Mouse (Mus musculus) MEL (cell line): ENCODE results near the gene Zfp260. TPM values are rescaled to one million over a fixed set of nuclear protein-coding genes. Genes with fewer than 3 reads are reported as not detected.

Source experiments
- DNase-seq: peaks from one replicate; pipeline ENCODE4 v3.0.0; 2011; ENCODE audit warnings: low read depth, low spot score
- H3K27ac ChIP-seq: 2 replicates; pipeline ENCODE4 v1.5.1; 2012; ENCODE audit warnings: low read depth, mild to moderate bottlenecking, control low read depth, low read length, moderate library complexity; ENCODE audit not compliant: control insufficient read depth
- H3K27me3 ChIP-seq, 2 experiments: fragments of 150-350 bp in 1 of 2; sonication (generic) in 1 of 2; 2 replicates each; pipeline ENCODE4 v1.6.1; 2012; ENCODE audit warnings: low read length in 2 of 2, mild to moderate bottlenecking in 2 of 2, improper control_type of control experiment in 1 of 2, moderate library complexity in 1 of 2; ENCODE audit not compliant: insufficient read depth in 2 of 2, control insufficient read depth in 1 of 2
- H3K36me3 ChIP-seq, 2 experiments: 2 replicates each; pipeline ENCODE4 v1.6.1; 2012 to 2014; ENCODE audit warnings: low read length in 2 of 2, improper control_type of control experiment in 1 of 2, inconsistent platforms in 1 of 2, mild to moderate bottlenecking in 1 of 2; ENCODE audit not compliant: insufficient read depth in 2 of 2, control insufficient read depth in 1 of 2
- H3K4me1 ChIP-seq, 2 experiments: fragments of 150-350 bp in 1 of 2; sonication (generic) in 1 of 2; 2 replicates each; pipeline ENCODE4 v1.6.1; 2012; ENCODE audit warnings: low read length in 2 of 2, improper control_type of control experiment in 1 of 2, mild to moderate bottlenecking in 1 of 2; ENCODE audit not compliant: insufficient read depth in 2 of 2, control insufficient read depth in 1 of 2
- H3K4me3 ChIP-seq, 2 experiments: fragments of 150-350 bp in 1 of 2; sonication (generic) in 1 of 2; 2 replicates each; pipeline ENCODE4 v1.5.1; 2012; ENCODE audit warnings: low read depth in 2 of 2, low read length in 2 of 2, mild to moderate bottlenecking in 2 of 2, moderate library complexity in 2 of 2, control low read depth in 1 of 2, improper control_type of control experiment in 1 of 2; ENCODE audit not compliant: control insufficient read depth in 1 of 2, insufficient read depth in 1 of 2
- H3K79me2 ChIP-seq: 2 replicates; pipeline ENCODE4 v1.6.1; 2012; ENCODE audit warnings: mild to moderate bottlenecking, low read length, moderate library complexity; ENCODE audit not compliant: control insufficient read depth, poor library complexity, insufficient read depth
- H3K9ac ChIP-seq: 2 replicates; pipeline ENCODE4 v1.6.1; 2012; ENCODE audit warnings: low read depth, mild to moderate bottlenecking, control low read depth, low read length, moderate library complexity; ENCODE audit not compliant: control insufficient read depth, poor library complexity, severe bottlenecking
- H3K9me3 ChIP-seq: fragments of 150-350 bp; sonication (generic); replicated peaks from 2 replicates; pipeline ENCODE4 v1.6.1; 2012; ENCODE audit warnings: mild to moderate bottlenecking, low read length, improper control_type of control experiment, moderate library complexity; ENCODE audit not compliant: insufficient read depth
- CHD1 ChIP-seq: IDR thresholded peaks from 2 replicates; pipeline ENCODE4 v1.6.1; 2012; ENCODE audit warnings: low read depth, mild to moderate bottlenecking, inconsistent platforms, low read length, improper control_type of control experiment
- CHD2 ChIP-seq: IDR thresholded peaks from 2 replicates; pipeline ENCODE4 v1.6.1; 2011; ENCODE audit warnings: low read length, improper control_type of control experiment
- CTCF ChIP-seq, 3 experiments: IDR thresholded peaks in 2 of 3; conservative IDR thresholded peaks in 1 of 3; 2 replicates each; pipeline ENCODE4 v1.5.1; 2011 to 2012; ENCODE audit warnings: low read length in 3 of 3, low read depth in 2 of 3, mild to moderate bottlenecking in 2 of 3, improper control_type of control experiment in 1 of 3, inconsistent platforms in 1 of 3, mixed read lengths in 1 of 3, moderate library complexity in 1 of 3; ENCODE audit not compliant: control insufficient read depth in 1 of 3, insufficient read depth in 1 of 3, poor library complexity in 1 of 3, severe bottlenecking in 1 of 3
- E2F4 ChIP-seq: IDR thresholded peaks from 2 replicates; pipeline ENCODE4 v1.6.1; 2011; ENCODE audit warnings: low read depth, low read length, improper control_type of control experiment, borderline replicate concordance
- ELF1 ChIP-seq: IDR thresholded peaks from 2 replicates; pipeline ENCODE4 v1.6.1; 2014; ENCODE audit warnings: low read depth, mild to moderate bottlenecking, inconsistent platforms, low read length, improper control_type of control experiment, moderate library complexity
- EP300 ChIP-seq, 2 experiments: IDR thresholded peaks; 2 replicates each; pipeline ENCODE4 v1.6.1; 2011; ENCODE audit warnings: improper control_type of control experiment in 2 of 2, low read length in 2 of 2, low read depth in 1 of 2, mild to moderate bottlenecking in 1 of 2
- GATA1 ChIP-seq: IDR thresholded peaks from 2 replicates; pipeline ENCODE4 v1.6.1; 2011; ENCODE audit warnings: low read depth, low read length, improper control_type of control experiment
- HCFC1 ChIP-seq: IDR thresholded peaks from 2 replicates; pipeline ENCODE4 v1.6.1; 2012; ENCODE audit warnings: low read depth, mild to moderate bottlenecking, inconsistent platforms, low read length, improper control_type of control experiment, moderate library complexity
- MAFK ChIP-seq: IDR thresholded peaks from 2 replicates; pipeline ENCODE4 v1.6.1; 2011; ENCODE audit warnings: low read depth, mild to moderate bottlenecking, low read length, improper control_type of control experiment, borderline replicate concordance
- MAX ChIP-seq: IDR thresholded peaks from 2 replicates; pipeline ENCODE4 v1.6.1; 2011; ENCODE audit warnings: low read length, improper control_type of control experiment
- MAZ ChIP-seq: IDR thresholded peaks from 2 replicates; pipeline ENCODE4 v1.6.1; 2012; ENCODE audit warnings: low read depth, mild to moderate bottlenecking, inconsistent platforms, low read length, improper control_type of control experiment
- MEF2A ChIP-seq: IDR thresholded peaks from 2 replicates; pipeline ENCODE4 v1.6.1; 2014; ENCODE audit warnings: low read depth, mild to moderate bottlenecking, inconsistent platforms, low read length, improper control_type of control experiment; ENCODE audit not compliant: poor library complexity, insufficient replicate concordance, severe bottlenecking; ENCODE audit errors: extremely low read depth
- MXI1 ChIP-seq: IDR thresholded peaks from 2 replicates; pipeline ENCODE4 v1.6.1; 2011; ENCODE audit warnings: mild to moderate bottlenecking, low read depth, low read length, improper control_type of control experiment
- NELFE ChIP-seq: IDR thresholded peaks from 2 replicates; pipeline ENCODE4 v1.6.1; 2011; ENCODE audit warnings: low read depth, low read length, improper control_type of control experiment
- NRF1 ChIP-seq: IDR thresholded peaks from 2 replicates; pipeline ENCODE4 v1.6.1; 2014; ENCODE audit warnings: low read depth, mild to moderate bottlenecking, inconsistent platforms, low read length, improper control_type of control experiment, moderate library complexity; ENCODE audit not compliant: poor library complexity, insufficient read depth, severe bottlenecking
- POLR2A ChIP-seq, 2 experiments: IDR thresholded peaks; 2 replicates each; pipeline ENCODE4 v1.6.1; 2011 to 2012; ENCODE audit warnings: low read length in 2 of 2, mild to moderate bottlenecking in 2 of 2, control low read depth in 1 of 2, improper control_type of control experiment in 1 of 2, low read depth in 1 of 2, moderate library complexity in 1 of 2; ENCODE audit not compliant: control insufficient read depth in 1 of 2, insufficient read depth in 1 of 2, poor library complexity in 1 of 2
- POLR2AphosphoS2 ChIP-seq: IDR thresholded peaks from 2 replicates; pipeline ENCODE4 v1.6.1; 2011; ENCODE audit warnings: low read length, improper control_type of control experiment
- RAD21 ChIP-seq: IDR thresholded peaks from 2 replicates; pipeline ENCODE4 v1.6.1; 2011; ENCODE audit warnings: mild to moderate bottlenecking, low read depth, low read length, improper control_type of control experiment
- RCOR1 ChIP-seq: IDR thresholded peaks from 2 replicates; pipeline ENCODE4 v1.6.1; 2012; ENCODE audit warnings: low read depth, mild to moderate bottlenecking, inconsistent platforms, low read length, improper control_type of control experiment
- SIN3A ChIP-seq: IDR thresholded peaks from 2 replicates; pipeline ENCODE4 v1.6.1; 2012; ENCODE audit warnings: low read length, improper control_type of control experiment, inconsistent platforms
- SMC3 ChIP-seq: IDR thresholded peaks from 2 replicates; pipeline ENCODE4 v1.6.1; 2011; ENCODE audit warnings: low read depth, low read length, improper control_type of control experiment
- TAL1 ChIP-seq: IDR thresholded peaks from 2 replicates; pipeline ENCODE4 v1.6.1; 2012; ENCODE audit warnings: mild to moderate bottlenecking, inconsistent platforms, low read length, moderate library complexity, mixed read lengths
- TBP ChIP-seq: IDR thresholded peaks from 2 replicates; pipeline ENCODE4 v1.8.0; 2011; ENCODE audit warnings: low read depth, low read length, improper control_type of control experiment
- UBTF ChIP-seq: IDR thresholded peaks from 2 replicates; pipeline ENCODE4 v1.6.1; 2012; ENCODE audit warnings: low read depth, mild to moderate bottlenecking, inconsistent platforms, low read length, improper control_type of control experiment, moderate library complexity, borderline replicate concordance; ENCODE audit not compliant: insufficient read depth
- USF1 ChIP-seq: IDR thresholded peaks from 2 replicates; pipeline ENCODE4 v1.6.1; 2014; ENCODE audit warnings: low read depth, mild to moderate bottlenecking, inconsistent platforms, low read length, improper control_type of control experiment, moderate library complexity
- USF2 ChIP-seq, 2 experiments: IDR thresholded peaks; 2 replicates each; pipeline ENCODE4 v1.6.1; 2011 to 2012; ENCODE audit warnings: improper control_type of control experiment in 2 of 2, low read length in 2 of 2, borderline replicate concordance in 1 of 2, inconsistent platforms in 1 of 2, low read depth in 1 of 2, mild to moderate bottlenecking in 1 of 2; ENCODE audit not compliant: insufficient read depth in 1 of 2
- ZMIZ1 ChIP-seq: IDR thresholded peaks from 2 replicates; pipeline ENCODE4 v1.6.1; 2012; ENCODE audit warnings: low read depth, mild to moderate bottlenecking, inconsistent platforms, low read length, improper control_type of control experiment, moderate library complexity
- polyA plus RNA-seq, 2 experiments: library from polyadenylated mRNA; stranded (reverse) in 1 of 2; unstranded in 1 of 2; fragments of >175 nt in 1 of 2; fragments of >200 nt in 1 of 2; gene quantifications; 2 replicates each; pipeline versions ENCODE4 v1.2.1 to v1.2.4; 2012; ENCODE audit warnings: low replicate concordance in 2 of 2, low read depth in 1 of 2; ENCODE audit not compliant: insufficient read length in 2 of 2, insufficient read depth in 1 of 2, missing spikeins in 1 of 2
- total RNA-seq: library from RNA; depleted of rRNA; stranded (reverse); fragments of 300-350 nt; gene quantifications from 2 replicates; pipeline ENCODE4 v1.2.3, GENCODE M21; 2012

Gene Zfp260
- total and polyA plus RNA-seq, 3 experiments, result 4.8 to 5.5 TPM; not detected in 1

- DNase-seq, result peak; percentile 93
- H3K4me1 ChIP-seq, result peaks cover 0 to 5% of the 10 kb centered on the region in 2 experiments; a peak in 3 of 4 replicates
- H3K79me2 ChIP-seq, result peaks cover 2% of the 10 kb centered on the region; the same call in 1 of the 2 replicates
- H3K27ac ChIP-seq, result peak within 1 kb of the TSS; percentile 68
- H3K9me3 ChIP-seq, result no peaks in the 10 kb centered on the region
- H3K36me3 ChIP-seq, result peaks cover 0 to 5% of the 10 kb centered on the region in 2 experiments; a peak in 1 of 4 replicates
- H3K4me3 ChIP-seq, result peak within 1 kb of the TSS; percentile 62 to 71
- no peaks in the 10 kb centered on the region for H3K27me3 ChIP-seq
- H3K9ac ChIP-seq, result peak within 1 kb of the TSS; percentile 86
- TF ChIP-seq EP300 (IDR thresholded peaks at IDR 0.05; ENCODE audit: low read depth in 1 of 2, low read length in 2 of 2) (0 out of 4 replicates have a peak, but pooled peaks of 1 of the 2 experiments have one; percentile 2), MAX (0 out of 2 replicates have a peak, but pooled peaks have one; percentile 23), USF2 (IDR thresholded peaks at IDR 0.05; ENCODE audit: borderline replicate concordance in 1 of 2, insufficient read depth in 1 of 2, low read depth in 1 of 2, low read length in 2 of 2) (no peak), POLR2A (IDR thresholded peaks at IDR 0.05; ENCODE audit: control insufficient read depth in 1 of 2, insufficient read depth in 1 of 2, low read depth in 1 of 2, low read length in 2 of 2, poor library complexity in 1 of 2) (peak; percentile 87 to 89), CHD2 (no peak), RCOR1 (no peak), TAL1 (no peak), UBTF (no peak), NELFE (peak; percentile 90), POLR2AphosphoS2 (peak; percentile 92), USF1 (0 out of 2 replicates have a peak, but pooled peaks have one; percentile 5), MAFK (no peak), CHD1 (no peak), SMC3 (no peak), RAD21 (no peak), TBP (no peak), ELF1 (0 out of 2 replicates have a peak, but pooled peaks have one; percentile 4), MAZ (peak; percentile 68; the same call in 1 of the 2 replicates), HCFC1 (peak; percentile 76), SIN3A (peak; percentile 15; the same call in 1 of the 2 replicates), CTCF (IDR thresholded peaks at IDR 0.05 in 2 of 3, conservative IDR thresholded peaks at IDR 0.05 in 1 of 3; ENCODE audit: control insufficient read depth in 1 of 3, insufficient read depth in 1 of 3, low read depth in 2 of 3, low read length in 3 of 3, poor library complexity in 1 of 3, severe bottlenecking in 1 of 3) (no peak), GATA1 (no peak), ZMIZ1 (peak; percentile 83; the same call in 1 of the 2 replicates), MEF2A (no peak), MXI1 (peak; percentile 71; the same call in 1 of the 2 replicates), E2F4 (no peak), NRF1 (peak; percentile 77)
Measured at GRCm38 (mm10) chr7:30121308-30122187, 27.0 kb downstream of the Zfp260 start, which contains the start of gene Zfp382. TSS of gene Zfp382 (plus strand) at chr7:30121942.
